Mouse (Mus musculus) layer of hippocampus, adult 6 months (tissue): ENCODE measurements around the gene Zfp382. TPM values are rescaled to one million over a fixed set of nuclear protein-coding genes. Genes with fewer than 3 reads are reported as not detected.

Source experiments
- long read RNA-seq, 2 experiments: library from polyadenylated mRNA; unstranded; transcript quantifications; one replicate each; pipeline ENCODE4 v2.0.0; 2019 to 2020
- microRNA-seq: library from miRNA; unstranded; fragments of <30 nt; microRNA quantifications from one replicate; pipeline ENCODE4 v1.2.0, GENCODE M21; 2020
- polyA plus RNA-seq: library from polyadenylated mRNA; unstranded; fragments of <200 nt; fragmentation: Nextera tagmentation; gene quantifications from 2 replicates; pipeline ENCODE4 v1.2.3, GENCODE M21; 2021

Zfp382 gene
- polyA plus RNA-seq: 7.3 and 8.7 TPM in 2 replicates
- long read RNA-seq, experiment 1, partial matches to known transcripts: 1 of 10 reads
- long read RNA-seq, experiment 1, other reads (novel, unspliced or antisense): 5 of 10 reads
- long read RNA-seq, experiment 2, transcript Zfp382-201 (5 exons, 2,117 nt): major isoform, 10 of 26 reads
- long read RNA-seq, experiment 2, partial matches to known transcripts: 1 of 26 reads
- long read RNA-seq, experiment 2, other reads (novel, unspliced or antisense): 15 of 26 reads

GRCm38 (mm10) chr7:30121308-30122187 lies at the start of gene Zfp382:
Gene Zfp382 (plus strand): TSS chr7:30121942.

GRCm38 (mm10) chr7:30072146-30073028 lies 49.4 kb upstream of the Zfp382 start, which contains the start of gene Zfp82:
Gene Zfp82 (minus strand): TSS chr7:30072900.

GRCm38 (mm10) chr7:30090092-30090969 lies 31.4 kb upstream of the Zfp382 start, which contains the start of the genes Gm26920 and Zfp566:
Gene Gm26920 (minus strand): TSS chr7:30090410.
Gene Zfp566 (minus strand): TSS chr7:30090527.

GRCm38 (mm10) chr7:30094646-30095429 lies 26.9 kb upstream of the Zfp382 start, which contains the start of gene Zfp260:
Gene Zfp260 (plus strand): TSS chr7:30094777.

GRCm38 (mm10) chr7:30169583-30170282 lies 48.0 kb downstream of the Zfp382 start, which contains the start of gene Zfp146:
Gene Zfp146 (minus strand): TSS chr7:30169750.

GRCm38 (mm10) chr7:30183879-30184289 lies 62.1 kb downstream of the Zfp382 start, which contains the start of gene Cox7a1:
Gene Cox7a1 (plus strand): TSS chr7:30184144.

Small RNA genes within 50 kb of the gene (microRNA-seq; reads per million reads assigned to microRNA genes)
- gene Gm23368: not detected

Other genes with a start within 250 kb of the Zfp382 start
- gene Zfp27, start 215.4 kb upstream of the Zfp382 start, polyA plus RNA-seq: 8.4 and 9.5 TPM in 2 replicates
- gene Zfp383, start 213.7 kb upstream of the Zfp382 start, polyA plus RNA-seq: 1.1 and 1.2 TPM in 2 replicates
- 10.0 TPM in 2 replicates for gene Zfp74, start 167.9 kb upstream of the Zfp382 start, polyA plus RNA-seq
- 0.23 and 0.29 TPM in 2 replicates for gene Zfp568, start 138.0 kb upstream of the Zfp382 start, polyA plus RNA-seq
- 5.0 and 5.1 TPM in 2 replicates for gene Zfp14, start 70.6 kb upstream of the Zfp382 start, polyA plus RNA-seq
- gene Zfp82, start 49.0 kb upstream of the Zfp382 start, polyA plus RNA-seq: 2.5 and 2.7 TPM in 2 replicates
- gene Gm26920, start 31.5 kb upstream of the Zfp382 start, polyA plus RNA-seq: 0.08 and 0.69 TPM in 2 replicates
- 6.6 and 6.7 TPM in 2 replicates for gene Zfp566, start 31.4 kb upstream of the Zfp382 start, polyA plus RNA-seq
- 58.4 and 64.8 TPM in 2 replicates for gene Zfp260, start 27.2 kb upstream of the Zfp382 start, polyA plus RNA-seq
- 3.2 and 3.3 TPM in 2 replicates for gene Zfp146, start 47.8 kb downstream of the Zfp382 start, polyA plus RNA-seq
- gene Cox7a1, start 62.2 kb downstream of the Zfp382 start, polyA plus RNA-seq: 13.4 and 28.5 TPM in 2 replicates
- 39.7 and 41.1 TPM in 2 replicates for gene Capns1, start 76.9 kb downstream of the Zfp382 start, polyA plus RNA-seq
- 144 and 151 TPM in 2 replicates for gene Polr2i, start 110.0 kb downstream of the Zfp382 start, polyA plus RNA-seq
- gene Tbcb, start 110.3 kb downstream of the Zfp382 start, polyA plus RNA-seq: 265 and 278 TPM in 2 replicates
- not detected in 2 replicates for gene Ovol3, start 113.8 kb downstream of the Zfp382 start, polyA plus RNA-seq
- gene Thap8, start 158.2 kb downstream of the Zfp382 start, polyA plus RNA-seq: 0.13 and 0.30 TPM in 2 replicates
- gene Wdr62, start 158.5 kb downstream of the Zfp382 start, polyA plus RNA-seq: 0.25 and 0.58 TPM in 2 replicates
- gene Clip3, start 169.8 kb downstream of the Zfp382 start, polyA plus RNA-seq: 160 and 231 TPM in 2 replicates
- gene Alkbh6, start 186.8 kb downstream of the Zfp382 start, polyA plus RNA-seq: 140 and 144 TPM in 2 replicates
- 0.33 and 0.63 TPM in 2 replicates for gene Syne4, start 192.9 kb downstream of the Zfp382 start, polyA plus RNA-seq
- 3.0 and 4.7 TPM in 2 replicates for gene E130208F15Rik, start 199.8 kb downstream of the Zfp382 start, polyA plus RNA-seq
- gene Sdhaf1, start 202.0 kb downstream of the Zfp382 start, polyA plus RNA-seq: 22.3 and 23.3 TPM in 2 replicates
- 4.7 and 4.8 TPM in 2 replicates for gene Lrfn3, start 240.8 kb downstream of the Zfp382 start, polyA plus RNA-seq